Mouse (Mus musculus) adrenal gland, adult 2 months (tissue): ENCODE data around the gene Gas7. TPM values are rescaled to one million over a fixed set of nuclear protein-coding genes. Genes with fewer than 3 reads are reported as not detected.

Experiments used
- DNase-seq: peaks from one replicate; pipeline ENCODE4 v3.0.0; 2021
- polyA plus RNA-seq: library from polyadenylated mRNA; depleted of rRNA; stranded (reverse); fragments of >200 nt; gene quantifications from 2 replicates; pipeline ENCODE4 v1.2.3, GENCODE M21; 2012
- total RNA-seq, 2 experiments: library from RNA; stranded (reverse); gene quantifications; 2 replicates each; pipeline ENCODE4 v1.2.3; 2021

The Gas7 gene
- total and polyA plus RNA-seq, 3 experiments: 6.9 to 78.4 (median 33.2) TPM

DNA sequence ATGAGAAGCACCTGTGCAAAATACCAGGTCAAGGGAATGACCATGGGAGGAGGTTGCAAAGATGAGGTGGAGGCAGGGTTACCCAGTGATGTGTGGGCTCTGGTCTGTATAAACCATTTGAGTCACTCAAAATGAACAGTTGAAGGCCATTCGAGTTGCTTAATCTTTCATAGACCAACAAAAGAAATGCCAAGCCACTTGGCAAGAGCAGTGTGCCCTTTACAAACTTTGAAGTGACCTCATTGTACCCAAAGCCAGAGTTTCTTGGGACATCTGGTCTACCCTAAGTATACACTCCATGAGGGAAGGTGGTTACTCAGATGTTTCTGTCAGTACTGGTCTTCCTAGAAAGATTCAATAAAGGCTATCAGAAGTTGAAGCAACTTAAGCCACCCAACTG lies 80.5 kb downstream of the Gas7 start:
- DNase-seq: peak; percentile 78

DNA sequence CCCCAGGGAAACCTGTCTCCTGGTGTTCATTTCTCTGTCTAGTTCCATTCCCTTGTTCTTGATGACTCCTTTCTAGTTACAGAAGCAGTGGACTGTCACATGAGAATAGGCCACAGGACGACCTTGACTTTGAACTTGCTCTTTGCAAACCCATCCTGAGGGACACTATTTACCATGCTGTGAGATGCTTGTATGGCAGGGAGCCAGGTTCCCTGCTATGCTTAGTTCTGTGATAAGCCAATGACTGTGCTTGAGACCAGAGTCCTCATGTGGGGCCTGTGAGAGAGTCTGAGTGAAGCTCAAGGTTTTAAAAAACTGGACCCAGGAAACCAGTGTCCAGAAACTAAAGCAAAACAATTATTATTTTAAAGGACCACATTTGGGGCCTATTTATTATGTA lies 81.2 kb downstream of the Gas7 start:
- peak; percentile 68 for DNase-seq

DNA sequence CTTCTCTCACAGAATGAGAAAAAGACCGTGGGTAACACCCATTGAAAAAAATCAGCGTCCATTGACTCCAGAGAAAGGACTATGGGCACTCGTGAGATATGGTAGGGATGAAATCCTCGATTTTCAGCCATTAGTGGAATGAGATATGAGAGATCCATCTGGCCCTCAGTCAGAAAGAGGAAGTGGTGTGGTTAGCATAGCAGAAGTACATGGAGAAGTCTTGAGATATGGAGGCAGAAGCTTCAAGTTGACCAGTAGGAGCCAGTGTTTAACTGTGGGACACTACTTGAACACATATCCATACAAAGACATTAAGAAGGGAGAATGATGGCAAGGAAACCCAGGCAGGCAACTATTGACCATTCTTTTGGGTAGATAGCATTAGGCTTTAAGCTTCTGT lies 82.1 kb downstream of the Gas7 start:
- DNase-seq: no peak

DNA sequence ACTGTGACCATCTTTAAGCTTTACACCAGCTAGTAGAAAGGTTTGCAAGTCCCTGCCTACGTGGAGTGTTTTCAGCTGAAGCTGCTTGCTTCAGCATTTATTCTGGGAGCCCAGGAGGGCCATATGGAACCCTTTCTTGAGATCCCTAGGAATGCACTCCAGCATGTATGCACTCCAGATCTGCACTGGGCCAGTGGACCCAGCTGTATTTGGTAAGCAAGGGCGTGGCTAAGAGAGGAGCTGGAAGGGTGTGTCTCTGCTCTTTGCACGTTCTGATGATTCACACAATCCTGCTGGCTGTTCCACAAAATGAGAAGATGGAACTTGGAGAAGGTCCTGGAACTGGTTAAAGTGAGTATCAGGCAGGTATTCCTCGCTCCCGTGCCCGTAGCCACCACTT lies 83.3 kb downstream of the Gas7 start:
- DNase-seq: peak; percentile 49

DNA sequence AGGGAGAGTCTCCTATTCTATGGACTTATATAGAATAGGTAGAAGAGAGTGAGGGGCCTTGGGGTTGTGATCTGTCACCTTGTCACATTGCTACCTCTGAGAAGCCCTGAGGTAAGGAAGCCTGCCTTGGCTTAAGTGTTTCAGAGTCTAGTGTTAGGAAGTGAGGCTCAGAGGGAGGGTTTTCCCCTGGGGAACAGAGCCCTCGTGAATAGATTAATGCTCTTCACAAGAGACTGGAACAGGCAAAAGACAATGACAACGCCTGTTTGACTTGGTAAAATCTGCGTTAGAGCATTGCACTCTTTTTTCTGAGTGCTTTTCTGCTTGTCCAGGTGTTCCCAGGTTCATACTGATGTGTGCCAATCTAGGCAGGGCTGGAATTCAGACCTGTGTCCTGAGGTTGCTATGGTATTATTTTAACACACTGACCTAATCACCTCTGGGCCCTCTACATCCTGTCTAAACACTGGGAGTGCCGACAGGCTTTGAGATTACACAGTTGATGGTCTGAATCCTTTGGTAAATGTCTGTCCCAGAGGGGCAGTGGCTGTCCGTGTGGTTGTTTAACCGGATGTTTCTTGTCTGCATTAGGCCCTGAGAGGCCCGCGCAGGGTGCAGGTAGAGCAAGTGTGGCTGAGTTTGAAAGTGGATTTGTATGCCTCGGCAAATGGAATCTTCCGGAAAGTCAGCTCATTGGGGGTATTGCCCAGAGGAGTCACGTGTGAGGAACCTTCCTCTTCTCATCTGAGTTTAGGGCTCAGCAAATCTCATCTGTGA lies 89.6 kb downstream of the Gas7 start:
- no peak for DNase-seq

DNA sequence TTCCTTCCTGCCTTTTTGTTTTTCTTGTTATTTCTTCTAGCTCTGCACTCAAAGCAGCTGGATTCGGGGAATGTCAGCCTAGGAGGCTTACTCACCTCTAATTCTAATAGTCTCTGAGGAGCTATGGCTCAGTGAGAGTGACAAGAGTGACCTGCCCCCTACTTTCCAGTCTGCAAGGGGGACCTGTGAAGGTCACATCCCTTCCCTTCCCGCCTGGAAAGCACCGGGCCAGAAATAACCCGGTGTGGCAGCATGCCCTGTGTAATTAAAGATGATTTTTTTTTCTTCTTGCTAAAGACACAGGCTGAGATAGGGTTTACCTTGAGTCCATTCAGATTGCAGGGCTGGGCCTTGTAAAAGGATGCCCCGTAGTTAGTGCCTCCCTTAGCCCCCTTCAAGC lies 91.3 kb downstream of the Gas7 start:
- no peak for DNase-seq

DNA sequence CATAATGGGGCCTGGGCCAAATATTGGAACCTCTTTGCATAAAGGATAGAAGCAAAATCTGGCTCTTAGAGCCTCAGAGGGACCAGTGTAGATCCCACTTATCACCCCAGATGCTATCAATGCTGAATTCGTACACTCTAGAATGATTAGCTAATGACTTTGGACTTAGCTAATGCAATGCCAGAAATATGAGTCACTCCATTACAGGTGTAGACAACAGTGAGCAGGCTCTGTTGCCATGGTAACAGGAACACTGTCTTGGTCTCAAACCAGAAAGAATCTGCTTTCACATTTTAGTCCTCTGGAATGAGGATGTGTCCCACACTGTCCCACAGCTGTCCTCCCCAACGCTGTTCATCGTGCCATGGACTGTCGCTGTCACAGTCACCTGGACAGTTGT lies 94.1 kb downstream of the Gas7 start:
- no peak for DNase-seq

DNA sequence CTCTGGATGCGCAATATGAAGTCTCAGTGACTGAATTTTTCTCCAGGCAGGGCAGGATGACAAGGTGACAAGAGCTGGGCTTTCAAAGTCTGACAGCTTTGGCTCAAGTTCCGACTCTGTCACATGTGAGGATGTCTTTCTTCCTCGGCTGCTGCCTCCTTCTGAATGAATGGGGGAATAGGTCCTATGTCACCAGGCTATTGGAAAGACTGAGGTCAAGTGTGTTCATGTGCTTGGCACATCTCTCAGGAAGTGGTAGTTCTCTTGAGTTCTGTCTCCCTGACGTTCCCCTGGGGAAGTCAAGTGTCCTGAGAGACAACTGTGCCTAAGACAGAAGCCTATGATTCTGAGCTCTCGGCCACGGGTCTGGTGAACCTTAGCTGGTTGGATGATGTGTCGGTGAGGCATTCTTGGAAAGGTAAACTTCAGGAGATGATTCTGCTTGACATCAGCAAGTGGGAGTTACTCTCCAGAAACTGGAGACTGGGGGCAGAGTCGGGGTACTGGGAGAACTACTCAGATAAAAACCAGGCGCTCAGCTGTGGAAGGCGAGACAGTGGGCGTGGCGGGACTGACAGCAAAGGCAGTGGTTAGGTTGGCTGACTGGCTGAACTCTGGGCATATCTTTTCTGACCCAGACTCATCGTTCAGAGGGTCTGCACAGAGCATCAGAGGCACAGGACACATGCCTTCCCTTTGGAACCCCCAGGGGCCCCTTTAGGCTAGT lies 94.7 kb downstream of the Gas7 start:
- no peak for DNase-seq

DNA sequence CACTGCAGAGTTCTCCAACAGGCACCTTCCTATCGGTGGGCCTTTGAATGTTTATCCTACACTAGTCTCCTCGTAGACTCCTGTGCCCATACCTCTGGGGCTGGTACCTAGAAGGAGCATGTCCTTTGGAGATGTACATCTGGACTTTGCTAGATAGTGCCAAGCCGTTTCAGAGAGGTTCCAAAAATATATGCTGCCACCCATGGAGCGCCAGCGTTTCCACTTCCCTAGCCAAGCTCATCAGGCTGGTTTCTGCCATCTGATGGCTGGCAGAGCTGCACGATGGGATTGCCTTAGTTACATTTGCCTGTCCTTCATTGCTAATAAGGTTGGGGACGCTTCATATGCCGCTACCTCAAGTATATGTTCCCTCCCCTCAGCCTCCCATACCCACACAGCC lies 97.2 kb downstream of the Gas7 start:
- no peak for DNase-seq

DNA sequence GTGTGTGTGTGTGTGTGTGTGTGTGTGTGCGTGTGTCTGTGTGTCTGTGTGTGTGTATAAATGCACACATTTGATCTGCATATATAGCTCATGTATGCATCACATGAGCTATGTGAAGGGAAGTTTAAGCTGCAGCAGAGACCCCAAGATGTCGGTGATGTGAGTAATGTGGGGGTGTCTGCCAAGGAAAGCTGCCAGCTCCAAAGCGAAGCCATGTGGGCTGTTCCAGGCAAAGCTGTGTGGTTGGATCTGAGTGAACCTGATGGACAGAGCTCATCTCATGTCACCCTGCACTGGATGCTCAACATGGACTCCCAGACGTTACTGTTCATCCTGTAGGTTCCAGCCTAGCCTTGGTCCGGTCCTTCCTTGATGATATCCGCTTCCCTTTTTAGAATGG lies 99.0 kb downstream of the Gas7 start:
- no peak for DNase-seq

DNA sequence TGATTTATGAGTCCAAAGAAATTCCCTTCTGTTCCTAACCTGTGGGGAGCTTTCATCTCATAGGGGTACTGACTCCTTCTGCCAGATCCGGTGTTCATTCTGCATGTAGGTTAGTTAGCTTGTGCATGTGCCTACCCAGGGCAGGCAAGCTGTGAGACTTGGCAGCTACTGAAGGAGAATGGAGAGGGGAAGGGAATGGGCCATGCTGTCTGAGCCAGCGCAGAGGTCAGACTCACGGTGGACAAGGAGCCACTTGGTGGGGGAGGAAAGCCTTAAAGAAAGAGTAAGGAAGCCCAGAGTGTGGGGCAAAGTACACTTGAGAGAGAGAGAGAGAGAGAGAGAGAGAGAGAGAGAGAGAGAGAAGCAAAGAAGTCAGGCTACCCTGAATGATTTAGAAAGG lies 101.1 kb downstream of the Gas7 start:
- no peak for DNase-seq

DNA sequence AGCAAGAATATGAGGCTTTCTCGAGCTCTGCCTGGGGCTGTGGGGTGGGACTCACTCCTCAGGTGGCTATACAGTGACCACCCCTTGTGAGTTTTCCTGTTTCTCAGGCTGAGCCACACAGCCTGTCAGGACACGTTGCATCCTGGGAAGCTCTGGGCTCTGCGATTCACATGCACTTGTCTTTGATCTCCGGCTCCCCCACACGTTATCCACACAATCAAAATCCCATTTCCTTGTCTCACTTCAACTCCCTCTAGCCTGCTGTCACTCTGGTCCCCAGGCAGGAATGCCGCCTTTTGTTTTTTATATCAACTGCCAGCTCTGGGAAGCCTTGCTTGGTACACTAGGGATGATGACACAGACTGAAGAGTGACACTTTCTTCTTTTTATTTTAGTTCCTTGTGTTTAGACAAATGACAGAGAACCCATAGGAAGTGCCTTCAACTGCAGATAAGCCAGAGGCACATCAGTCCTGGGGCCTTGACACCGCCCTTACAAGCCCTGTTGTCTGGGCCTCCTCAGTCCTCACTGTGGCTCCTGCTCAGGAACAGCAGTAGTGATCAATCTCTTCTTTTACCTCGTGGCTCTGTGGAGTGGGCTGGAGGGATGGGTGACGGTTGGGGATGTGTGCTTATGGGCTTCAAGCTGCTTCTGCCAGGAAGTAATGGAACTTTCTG lies 103.7 kb downstream of the Gas7 start:
- no peak for DNase-seq

DNA sequence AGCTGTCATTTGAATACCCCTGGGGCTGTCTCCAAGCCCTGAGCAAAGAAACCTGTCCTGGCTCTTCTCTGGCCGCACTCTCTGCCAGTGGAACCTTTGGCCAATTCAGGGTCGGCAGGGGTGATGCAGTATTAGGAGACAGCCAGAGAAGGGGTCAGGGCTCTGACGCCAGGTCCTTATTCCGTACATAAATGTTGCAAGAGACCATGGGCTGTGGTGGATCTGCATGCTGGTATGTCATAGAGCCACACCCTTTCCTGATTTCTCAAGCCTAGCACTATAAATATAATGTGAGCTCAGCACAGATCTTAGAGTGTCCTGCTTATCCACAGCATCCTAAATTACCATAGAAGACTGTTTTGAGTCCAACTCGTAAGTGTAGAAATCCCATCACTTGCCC lies 104.3 kb downstream of the Gas7 start:
- DNase-seq: no peak

DNA sequence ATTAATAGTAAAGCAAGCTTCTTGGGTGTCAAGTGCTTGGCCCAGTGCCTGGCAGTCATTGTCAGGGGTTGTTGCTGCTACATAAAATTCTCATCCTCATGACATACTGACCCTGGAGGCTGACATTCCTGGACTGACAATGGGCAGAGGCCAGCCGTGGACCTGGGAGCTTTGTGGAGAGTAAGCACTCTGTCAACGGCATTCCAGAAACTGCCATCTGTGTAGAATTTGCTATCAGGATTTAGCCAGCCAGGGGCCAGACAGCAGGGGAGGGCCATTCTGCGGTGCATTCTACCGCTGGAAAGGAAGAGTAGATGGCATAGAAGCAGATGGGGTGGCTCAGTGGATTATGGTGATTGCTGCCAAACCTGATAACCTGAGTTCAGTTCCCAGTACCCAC lies 106.4 kb downstream of the Gas7 start:
- DNase-seq: no peak

DNA sequence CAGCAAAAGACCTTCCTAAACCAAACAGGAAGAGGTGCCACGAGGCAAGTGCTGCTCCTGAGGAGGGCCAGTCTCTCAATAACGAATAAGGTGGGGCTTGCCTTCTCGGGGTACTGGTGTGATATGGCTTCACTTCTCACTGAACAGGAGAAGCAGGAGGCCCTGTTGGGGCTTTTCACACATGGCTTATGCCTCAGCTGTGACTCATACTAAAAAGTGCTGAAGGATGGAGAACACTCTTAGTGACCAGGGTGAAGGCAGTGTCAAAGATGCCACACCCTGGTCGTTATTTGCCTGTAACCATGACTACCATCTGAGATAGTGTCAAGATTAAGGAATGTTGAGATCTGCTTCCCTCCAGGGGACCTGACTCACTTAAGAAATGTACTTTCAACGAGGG lies 107.9 kb downstream of the Gas7 start:
- no peak for DNase-seq

DNA sequence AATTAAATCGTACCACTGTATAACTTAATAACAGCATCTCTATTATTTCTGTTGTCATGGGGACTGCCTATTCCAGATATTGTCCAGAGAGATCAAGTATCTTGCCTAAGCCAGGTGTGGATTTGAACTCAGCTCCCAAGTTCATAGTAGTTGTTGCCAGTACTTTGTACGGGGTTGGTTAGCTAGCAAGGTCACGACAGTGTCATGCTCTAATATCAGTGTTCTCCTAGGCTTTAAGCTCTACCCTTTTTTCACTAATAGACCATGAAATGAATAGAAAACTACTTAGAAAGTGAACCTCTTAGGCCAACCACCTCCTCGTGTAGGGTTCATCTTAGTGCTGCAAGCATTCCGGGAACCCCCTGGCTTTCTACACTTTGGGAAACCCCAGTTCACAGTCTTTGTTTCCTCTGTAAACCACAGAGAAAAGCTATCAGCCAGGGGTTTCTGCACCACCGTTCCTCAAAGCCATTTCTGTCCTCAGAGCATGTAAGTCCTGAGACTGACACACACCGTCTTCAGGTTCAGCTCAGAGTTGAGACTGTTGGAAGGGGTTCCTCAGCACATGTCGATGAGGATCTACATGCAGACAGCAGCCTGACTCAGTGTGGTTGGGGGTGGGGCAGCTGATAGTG lies 108.9 kb downstream of the Gas7 start:
- no peak for DNase-seq

DNA sequence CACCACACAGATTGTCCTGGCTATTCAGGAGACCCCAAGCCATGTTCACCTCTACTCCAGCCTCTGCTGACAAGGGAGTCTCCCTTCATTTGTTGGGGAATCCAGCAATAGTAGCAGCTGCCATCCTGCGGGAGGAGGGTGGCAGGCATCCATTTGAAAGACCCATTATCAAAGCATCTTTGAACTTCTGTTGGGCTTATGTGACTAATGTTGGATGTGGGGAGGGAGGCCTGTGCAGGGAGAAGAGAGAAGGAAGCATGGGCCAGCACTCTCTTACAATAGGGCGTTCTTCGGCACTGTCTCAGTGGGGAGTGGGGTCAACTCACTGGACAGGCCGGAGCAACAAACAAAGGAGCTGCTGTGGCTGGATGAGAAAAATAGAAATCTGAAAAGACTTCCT lies 110.3 kb downstream of the Gas7 start:
- no peak for DNase-seq

DNA sequence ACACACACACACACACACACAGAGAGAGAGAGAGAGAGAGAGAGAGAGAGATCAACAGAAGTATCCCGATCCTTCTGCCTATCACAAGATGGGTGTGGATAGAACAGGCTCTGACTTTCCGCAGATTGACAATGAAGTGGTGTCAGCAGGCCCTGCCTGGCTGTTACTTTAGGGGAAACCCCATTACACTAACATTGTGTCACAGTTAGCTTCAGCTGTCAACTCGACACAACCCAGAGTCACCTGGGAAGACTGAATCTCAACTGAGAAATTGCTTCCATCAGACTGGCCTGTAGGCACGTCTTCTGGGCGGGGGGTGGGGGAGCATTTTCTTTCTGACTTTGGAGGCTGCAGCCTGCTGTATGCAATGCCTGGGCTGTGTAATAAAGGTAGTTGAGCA lies 111.5 kb downstream of the Gas7 start:
- DNase-seq: no peak

DNA sequence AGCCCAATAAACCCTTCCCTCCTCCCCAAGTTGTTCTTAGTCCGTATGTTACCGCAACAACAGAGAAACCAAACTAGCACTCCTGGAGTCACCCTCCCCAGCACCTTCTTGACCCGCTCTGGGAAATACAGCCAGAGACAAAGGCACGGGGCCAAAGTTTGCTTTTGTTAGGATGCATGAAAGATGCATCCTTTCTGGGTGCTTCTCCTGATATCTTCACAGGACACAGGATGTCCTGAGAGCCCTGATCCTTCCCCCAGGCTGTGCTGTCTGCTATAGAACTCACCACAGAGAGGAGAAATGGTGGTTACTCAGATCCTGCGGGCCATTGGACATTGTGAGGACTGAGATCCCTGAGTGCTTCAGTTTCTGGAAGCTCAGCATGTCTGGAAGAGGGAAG lies 111.9 kb downstream of the Gas7 start:
- no peak for DNase-seq

DNA sequence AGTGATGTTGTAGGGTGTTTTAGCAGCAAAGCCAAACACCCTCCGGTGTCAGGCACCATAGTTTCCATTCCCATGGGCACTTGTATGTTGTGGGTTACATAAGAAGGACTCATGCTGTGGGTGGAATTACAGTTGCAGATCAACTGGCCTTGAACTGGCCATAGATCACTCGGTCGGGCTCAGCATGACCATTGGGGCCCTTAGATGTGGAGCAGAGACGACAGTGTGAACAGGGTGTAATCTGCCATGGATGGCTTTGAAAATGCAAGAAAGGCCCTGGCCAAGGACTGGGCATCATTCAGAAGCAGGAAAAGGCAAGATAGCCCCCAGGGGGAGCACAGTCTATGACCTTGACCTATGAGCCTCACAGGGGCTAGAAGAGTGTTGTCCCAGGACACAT lies 112.8 kb downstream of the Gas7 start:
- DNase-seq: peak; percentile 52

DNA sequence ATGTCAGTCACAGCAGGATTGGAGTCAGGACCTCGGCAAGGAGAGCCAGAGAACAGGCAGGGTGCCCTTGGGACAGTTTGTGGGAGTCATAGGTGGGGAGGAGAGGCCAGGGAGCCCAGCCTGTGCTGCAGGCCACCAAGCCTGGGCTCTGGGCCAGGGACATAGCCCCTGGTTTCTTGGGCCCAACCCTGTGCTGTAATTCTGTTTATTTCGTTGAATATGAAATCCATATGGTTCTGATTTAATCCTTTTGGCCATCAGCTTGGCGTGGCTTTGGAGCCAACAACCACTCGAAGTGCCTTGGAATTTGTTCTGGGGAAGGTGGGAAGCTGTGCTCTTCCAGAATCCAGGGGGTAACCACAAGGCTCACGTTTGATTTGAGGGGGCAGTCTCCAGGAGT lies 113.6 kb downstream of the Gas7 start:
- no peak for DNase-seq

DNA sequence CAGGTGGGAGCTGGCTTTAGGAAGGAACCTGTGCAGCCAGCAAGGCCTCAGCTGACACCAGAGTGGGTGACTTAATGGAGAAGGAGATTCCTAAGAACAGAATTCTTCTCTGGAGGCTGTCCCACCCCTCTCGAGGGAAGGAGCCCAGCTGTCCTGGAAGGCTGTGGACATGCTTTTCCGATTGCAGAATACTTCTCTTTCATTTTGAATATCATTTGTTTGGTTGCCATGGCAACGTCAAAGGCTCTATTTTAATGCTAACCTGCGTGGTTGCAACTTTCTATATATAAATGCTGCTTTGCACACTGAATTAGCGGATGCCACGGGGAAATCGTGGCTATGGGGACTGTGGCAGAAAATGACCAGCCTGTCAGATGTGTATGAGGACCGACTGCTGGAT lies 115.7 kb downstream of the Gas7 start:
- DNase-seq: no peak

DNA sequence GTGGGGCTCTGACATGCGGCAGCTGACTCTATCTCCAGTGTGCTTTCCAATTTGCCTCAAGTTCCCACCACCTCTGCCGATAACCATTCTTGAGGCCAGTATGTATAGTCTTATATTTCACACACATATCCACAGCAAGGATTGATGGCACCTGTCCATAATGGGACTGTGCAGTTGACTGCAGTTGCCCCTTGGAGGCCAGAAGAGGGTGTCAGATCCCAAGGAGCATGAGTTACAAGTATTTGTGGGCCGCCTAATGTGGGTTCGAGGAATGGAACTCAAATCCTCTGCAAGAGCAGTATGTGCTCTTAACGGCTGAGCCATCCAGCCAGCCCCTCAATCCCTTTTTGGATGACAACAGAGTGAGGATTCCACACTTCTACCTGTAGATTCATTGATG lies 119.1 kb downstream of the Gas7 start:
- no peak for DNase-seq
